Mouse (Mus musculus): ENCODE measurements around the gene Tdpoz3. TPM values are rescaled to one million over a fixed set of nuclear protein-coding genes. Genes with fewer than 3 reads are reported as not detected.
"Not testable (repeated sequence)": the region's sequence is repeated elsewhere in the genome, so short reads cannot be mapped to it uniquely, and the experiment has no call there.

The Tdpoz3 gene
- total RNA-seq (2021) = not detected

GRCm38 (mm10) chr3:93825720-93826119, at the start of gene Tdpoz3:
Gene Tdpoz3, plus strand, starts transcription at chr3:93826020.
- DNase-seq; intact Hi-C loops (cut with DNase I): not testable (repeated sequence)

DNA sequence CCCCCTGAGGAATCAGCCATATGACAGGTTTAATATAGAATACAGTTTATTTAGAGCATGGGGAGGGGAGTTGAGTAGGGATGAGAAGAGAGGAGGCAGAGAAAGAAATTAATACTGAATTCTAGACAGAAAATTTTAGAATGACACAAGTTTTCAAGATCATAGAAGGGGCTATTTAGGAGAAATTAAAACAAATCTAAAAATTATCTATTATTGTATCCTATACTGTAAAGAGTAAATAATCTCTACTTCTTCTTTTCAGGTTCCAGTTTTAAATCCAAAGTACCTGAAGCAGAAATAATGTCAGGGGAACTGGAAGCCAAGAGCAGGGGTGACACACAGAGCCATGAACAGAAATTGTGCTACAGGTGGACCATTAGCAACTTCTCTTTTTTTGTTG, 29.7 kb upstream of the Tdpoz3 start, which contains the start of gene Tdpoz4:
Tdpoz4 (plus strand) TSS at position 301 of the 400 bp plus-strand sequence.
- DNase-seq; intact Hi-C loops (cut with DNase I): not testable (repeated sequence)

GRCm38 (mm10) chr3:93813341-93813740, 12.5 kb upstream of the Tdpoz3 start:
- intact Hi-C loops (cut with DNase I) = loop anchor here (5.0 kb wide), 1 partner anchor 721 kb away; no protein-coding TSS in a partner anchor
- not testable (repeated sequence) for DNase-seq

DNA sequence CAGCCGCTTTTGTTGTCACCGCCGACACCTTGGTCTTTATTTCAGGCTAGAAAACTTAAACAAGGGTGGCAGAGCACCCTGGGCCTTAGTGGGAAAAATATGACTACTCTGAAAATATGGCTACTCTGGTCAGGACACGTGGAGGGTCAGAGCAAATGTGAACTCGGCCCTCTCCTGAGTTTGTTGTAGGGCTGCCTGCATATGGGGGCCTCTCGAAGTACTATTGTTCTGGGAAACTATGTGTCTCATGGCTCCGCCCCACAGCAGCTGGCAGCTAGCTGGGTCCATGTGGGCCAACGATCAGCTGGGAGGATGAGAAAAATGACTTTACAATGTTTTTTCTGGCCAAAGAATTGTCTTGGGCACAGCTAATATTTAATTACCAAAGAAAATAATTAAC, 33.1 kb downstream of the Tdpoz3 start:
- intact Hi-C loops (cut with DNase I); DNase-seq: not testable (repeated sequence)

DNA sequence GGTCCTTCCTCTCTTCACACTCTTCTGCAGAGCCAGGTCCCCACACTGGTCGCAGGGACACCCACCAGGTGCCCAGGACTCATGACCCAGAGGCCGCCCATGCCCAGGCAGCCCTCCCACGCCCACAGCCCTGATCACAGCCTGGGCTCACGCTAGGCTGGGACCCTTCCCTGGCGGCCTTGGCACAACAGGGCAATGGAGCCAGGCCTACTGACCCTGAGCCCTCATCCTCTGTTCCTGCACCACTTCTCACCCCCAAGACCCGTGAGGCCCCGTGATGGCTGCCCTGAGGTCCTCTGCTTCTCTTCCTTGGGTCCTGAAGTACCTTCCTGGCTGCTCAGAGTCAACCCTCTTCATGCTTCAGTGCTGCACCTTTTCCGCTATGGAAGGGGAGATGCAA, 44.8 kb downstream of the Tdpoz3 start:
- intact Hi-C loops (cut with DNase I); DNase-seq: not testable (repeated sequence)

Other genes starting within 250 kb of the Tdpoz3 start
- not detected for gene Tdpoz2, start 173.3 kb upstream of the Tdpoz3 start, total RNA-seq (2021)
- gene Tdpoz1, start 149.7 kb upstream of the Tdpoz3 start, total RNA-seq (2021) = not detected
- gene Gm37596, start 132.9 kb upstream of the Tdpoz3 start, total RNA-seq (2021) = not detected
- not detected for gene Gm5773, start 53.0 kb upstream of the Tdpoz3 start, total RNA-seq (2021)
- gene Tdpoz4, start 29.6 kb upstream of the Tdpoz3 start, total RNA-seq (2021) = not detected
- gene Gm9117, start 117.5 kb downstream of the Tdpoz3 start, total RNA-seq (2021) = not detected
- not detected for gene Tdpoz5, start 135.3 kb downstream of the Tdpoz3 start, total RNA-seq (2021)
- gene Gm9125, start 228.9 kb downstream of the Tdpoz3 start, total RNA-seq (2021) = not detected
- not detected for gene Gm10697, start 246.6 kb downstream of the Tdpoz3 start, total RNA-seq (2021)

Data from left cerebral cortex, postnatal 4 days (tissue).